Mouse (Mus musculus) layer of hippocampus, adult 8-10 months (tissue): ENCODE measurements around the gene Rasal3. TPM values are rescaled to one million over a fixed set of nuclear protein-coding genes. Genes with fewer than 3 reads are reported as not detected.
A peak's percentile ranks its signal among the peaks of the same experiment; 100 is the strongest.

Experiments used
- DNase-seq, 2 experiments: peaks; one replicate each; pipeline ENCODE4 v3.0.0; 2022; ENCODE audit warnings: low spot score in 2 of 2
- microRNA-seq, 2 experiments: library from miRNA; unstranded; fragments of <30 nt; microRNA quantifications; one replicate each; pipeline ENCODE4 v1.2.0; 2022
- total RNA-seq, 4 experiments: library from RNA; stranded (reverse); gene quantifications; 2 replicates each; pipeline ENCODE4 v1.2.4; 2022

Rasal3 gene
- total RNA-seq, 4 experiments from 2014 or later, result 3.8 to 16.9 (median 8.9) TPM

DNA sequence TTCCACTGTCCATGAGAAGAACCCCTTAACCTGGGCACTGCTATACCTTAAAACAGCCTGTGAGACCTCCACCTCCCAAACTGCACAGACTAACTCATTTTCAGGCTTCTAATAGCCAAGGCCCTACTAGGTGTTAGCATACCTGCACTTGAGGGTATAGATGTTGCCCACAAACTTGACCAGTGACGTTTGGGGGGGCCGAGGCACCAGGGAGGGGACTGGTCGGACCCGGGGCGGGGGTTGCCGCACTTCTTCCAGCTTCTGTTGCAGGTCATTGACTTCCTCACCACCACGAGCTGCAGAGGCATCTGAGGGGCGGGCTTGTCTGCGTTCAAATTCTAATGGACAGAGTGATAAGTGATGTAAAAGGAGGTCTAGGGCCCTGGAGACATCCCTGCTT, 47.1 kb downstream of the Rasal3 start:
- DNase-seq, result no peak

- DNase-seq, result no peak
These were observed 48.4 kb downstream of the Rasal3 start for GRCm38 (mm10) chr17:32355031-32355430.

DNA sequence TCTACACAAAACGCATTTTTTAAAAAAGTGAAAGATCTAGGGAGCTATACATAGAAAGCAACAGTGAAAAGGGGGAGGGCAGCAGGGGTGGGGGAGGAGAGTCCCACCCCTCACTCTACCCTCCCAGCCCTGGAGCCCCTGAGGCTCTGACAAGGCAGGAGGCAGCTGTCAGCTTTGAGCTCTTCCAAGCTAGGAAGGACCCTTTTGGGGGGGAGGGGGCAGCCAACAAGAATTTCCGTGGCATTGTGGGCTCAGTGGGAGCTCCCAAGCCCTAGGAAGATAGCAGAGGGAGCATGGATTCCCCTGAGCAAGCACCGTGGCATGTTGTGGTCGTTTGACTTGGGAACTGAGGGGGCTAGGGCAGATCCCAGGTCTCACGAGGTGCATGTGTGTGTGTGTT, 49.2 kb downstream of the Rasal3 start:
- DNase-seq, result no peak

DNA sequence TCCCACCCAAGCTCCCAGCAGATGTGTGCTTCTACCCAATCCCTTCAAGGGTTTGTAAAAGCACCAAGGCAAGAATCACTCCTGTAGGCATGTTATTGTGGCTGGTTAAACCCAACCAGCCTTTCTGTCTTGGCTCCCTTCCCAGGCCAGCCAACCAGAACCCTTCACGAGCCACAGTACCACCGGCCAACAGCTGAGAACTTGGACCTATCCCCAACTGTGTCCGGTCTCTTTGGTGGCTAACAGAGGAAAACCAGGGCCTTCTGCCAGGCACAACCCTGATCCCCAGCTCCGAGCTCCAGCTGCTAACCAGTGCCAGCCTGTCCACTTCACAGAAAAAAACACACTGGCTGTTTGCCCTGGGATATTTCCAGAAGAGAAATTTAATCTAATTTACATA, 49.7 kb downstream of the Rasal3 start:
- peak; percentile 85 for DNase-seq

DNA sequence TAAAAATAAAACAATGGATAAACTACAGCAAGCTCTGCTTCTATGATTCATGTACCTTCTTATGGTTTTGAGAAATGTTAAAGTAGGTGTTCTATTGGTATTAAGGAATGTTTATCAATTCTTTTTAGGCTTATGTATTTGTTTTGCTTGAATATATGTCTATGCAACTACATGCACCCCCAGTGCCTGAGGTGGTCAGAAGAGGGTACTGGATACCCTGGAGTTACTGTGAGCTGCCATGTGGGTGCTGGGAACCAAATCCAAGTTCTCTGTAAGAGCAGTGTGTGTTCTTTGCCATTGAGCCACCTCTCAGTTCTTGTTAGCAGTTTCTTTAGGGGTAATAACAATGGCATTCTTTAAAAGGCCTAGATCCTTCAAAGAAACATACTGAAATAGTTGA, 51.7 kb downstream of the Rasal3 start:
- no peak for DNase-seq

GRCm38 (mm10) chr17:32351269-32351668, 52.1 kb downstream of the Rasal3 start:
- no peak for DNase-seq

GRCm38 (mm10) chr17:32350382-32350983, 52.9 kb downstream of the Rasal3 start, which contains the start of gene Akap8l:
Gene Akap8l (minus strand): TSS chr17:32350607.
- peak; percentile 98 for DNase-seq

DNA sequence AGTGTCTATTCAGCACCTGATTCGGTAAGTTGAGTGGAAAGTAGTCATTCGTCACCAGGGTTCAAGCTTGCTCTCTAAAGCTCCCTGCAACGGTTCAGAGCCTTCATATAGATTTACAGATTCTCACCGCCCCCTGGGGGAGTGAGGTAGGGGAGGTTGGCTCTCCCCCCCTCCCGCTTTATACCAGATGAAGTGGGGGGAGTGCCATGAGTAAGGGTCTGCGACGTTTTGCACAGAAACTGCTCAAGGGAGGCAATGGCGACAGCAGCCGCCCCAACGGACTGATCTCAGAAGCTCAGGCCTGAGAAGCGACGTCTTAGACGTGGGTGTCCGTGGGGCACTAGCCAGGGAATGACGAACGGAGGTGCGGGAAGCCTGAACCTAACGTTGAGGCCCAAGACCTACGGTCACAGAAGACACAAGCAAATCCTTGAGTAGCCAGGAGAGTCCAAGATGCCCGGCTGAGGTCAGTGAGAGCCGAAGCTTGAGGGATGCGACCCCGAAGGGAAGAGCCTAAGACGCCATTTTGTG, 53.5 kb downstream of the Rasal3 start:
- peak in 1 of 2 experiments; percentile 62 for DNase-seq

GRCm38 (mm10) chr17:32349037-32349732, 54.2 kb downstream of the Rasal3 start:
- peak in 1 of 2 experiments; percentile 41 for DNase-seq

- DNase-seq, result no peak
These were observed 55.0 kb downstream of the Rasal3 start for GRCm38 (mm10) chr17:32348406-32348805.

DNA sequence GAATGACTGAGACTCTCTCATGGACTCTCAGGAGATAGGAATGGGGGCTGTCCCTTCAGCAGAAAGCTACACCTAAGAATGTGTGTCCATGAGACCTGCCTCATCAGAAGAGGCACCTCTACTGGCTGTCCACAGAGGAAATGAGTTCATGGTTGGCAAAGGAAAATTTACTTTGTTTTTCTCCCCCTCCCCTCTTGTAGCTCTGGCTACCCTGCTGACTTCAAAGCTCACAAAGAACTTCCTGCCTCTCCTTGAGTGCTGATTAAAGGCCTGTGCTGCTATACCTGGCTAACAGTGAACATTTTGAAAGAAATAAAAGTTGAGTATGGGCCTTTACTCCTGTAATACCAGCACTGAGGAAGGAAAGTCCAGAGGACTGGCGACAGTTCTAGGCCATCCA, 62.3 kb downstream of the Rasal3 start:
- DNase-seq, result no peak

Small RNA genes lying within 50 kb of the gene (microRNA-seq; reads per million reads assigned to microRNA genes)
- 0 reads per million in 2 experiments for gene Gm22201

Other genes with a start within 250 kb of the Rasal3 start
- gene Notch3, start 236.7 kb downstream of the Rasal3 start, total RNA-seq, result 10 to 100 TPM in 2 of 4 experiments, 1 to 10 TPM in 2; 7.0 to 13.4 (median 9.5) TPM
- gene Ephx3, start 214.0 kb downstream of the Rasal3 start, total RNA-seq, result under 1 TPM in 3 of 4 experiments, not detected in 1; 0.17 to 0.48 (median 0.36) TPM
- gene Brd4, start 118.9 kb downstream of the Rasal3 start, total RNA-seq, result 100 to 1,000 TPM in 3 of 4 experiments, 10 to 100 TPM in 1; 94.2 to 132 (median 105) TPM
- gene Akap8, start 82.3 kb downstream of the Rasal3 start, total RNA-seq, result 100 to 1,000 TPM in 3 of 4 experiments, 10 to 100 TPM in 1; 94.2 to 118 (median 109) TPM
- 100 to 1,000 TPM; 160 to 279 (median 221) TPM for gene Akap8l, start 53.0 kb downstream of the Rasal3 start, total RNA-seq
- 10 to 100 TPM; 44.5 to 52.9 (median 47.4) TPM for gene Wiz, start 14.1 kb downstream of the Rasal3 start, total RNA-seq
- not detected for gene Pglyrp2, start 20.6 kb upstream of the Rasal3 start, total RNA-seq
- gene Cyp4f39, start 49.1 kb upstream of the Rasal3 start, total RNA-seq, result not detected
- 1 to 10 TPM; 3.6 to 8.1 (median 5.2) TPM for gene Cyp4f17, start 102.5 kb upstream of the Rasal3 start, total RNA-seq
- 10 to 100 TPM in 1 of 4 experiments, 1 to 10 TPM in 3; 7.7 to 10.1 (median 7.9) TPM for gene Cyp4f16, start 133.0 kb upstream of the Rasal3 start, total RNA-seq
- gene Cyp4f37, start 217.7 kb upstream of the Rasal3 start, total RNA-seq, result not detected